Mouse (Mus musculus): ENCODE measurements around the gene Rbfox2. TPM values are rescaled to one million over a fixed set of nuclear protein-coding genes. Genes with fewer than 3 reads are reported as not detected.

Rbfox2 gene
- polyA plus RNA-seq, 1 experiment from 2014 or later: 118 TPM

GRCm38 (mm10) chr15:77265318-77265717 lies 41.5 kb downstream of the Rbfox2 start:
- ATAC-seq (ENCODE audit: low FRiP score, low read depth): no peak
- Histone ChIP-seq H3K27me3 (no peaks in the 10 kb centered on the region), H3K9me3 (no peaks in the 10 kb centered on the region), H3K36me3 (no peaks in the 10 kb centered on the region), H3K27ac (replicated peaks) (no peak overlapping the region), H3K4me1 (peaks cover 18% of the 10 kb centered on the region), H3K9ac (replicated peaks) (no peak overlapping the region), H3K4me3 (no peak overlapping the region), H3K4me2 (replicated peaks) (no peak overlapping the region)
- 25% methylated on average over 4 of the region's 4 CpGs for WGBS

- 89% methylated on average over 5 of the region's 5 CpGs for WGBS
These were observed 42.5 kb downstream of the Rbfox2 start for GRCm38 (mm10) chr15:77264314-77264713.

GRCm38 (mm10) chr15:77262782-77263181 lies 44.0 kb downstream of the Rbfox2 start:
- no peak overlapping the region for H3K4me2 ChIP-seq (replicated peaks)
- H3K27ac ChIP-seq (replicated peaks): no peak overlapping the region
- H3K36me3 ChIP-seq: no peaks in the 10 kb centered on the region
- no peaks in the 10 kb centered on the region for H3K27me3 ChIP-seq
- peaks cover 21% of the 10 kb centered on the region for H3K4me1 ChIP-seq
- no peak for ATAC-seq (ENCODE audit: low FRiP score, low read depth)
- no peaks in the 10 kb centered on the region for H3K9me3 ChIP-seq
- no peak overlapping the region for H3K4me3 ChIP-seq
- 92% methylated on average over 2 of the region's 2 CpGs for WGBS
- H3K9ac ChIP-seq (replicated peaks): no peak overlapping the region

More at GRCm38 (mm10) chr15:77264314-77264713, 42.5 kb downstream of the Rbfox2 start:
- H3K4me3 ChIP-seq: no peak overlapping the region
- no peaks in the 10 kb centered on the region for H3K27me3 ChIP-seq
- H3K9ac ChIP-seq (replicated peaks): no peak overlapping the region
- H3K9me3 ChIP-seq: no peaks in the 10 kb centered on the region
- no peak overlapping the region for H3K4me2 ChIP-seq (replicated peaks)
- H3K36me3 ChIP-seq: no peaks in the 10 kb centered on the region
- H3K27ac ChIP-seq (replicated peaks): no peak overlapping the region
- no peak for ATAC-seq (ENCODE audit: low FRiP score, low read depth)
- H3K4me1 ChIP-seq: peaks cover 18% of the 10 kb centered on the region

GRCm38 (mm10) chr15:77257437-77258229 lies 49.2 kb downstream of the Rbfox2 start:
- Histone ChIP-seq H3K36me3 (no peaks in the 10 kb centered on the region), H3K9ac (replicated peaks) (no peak overlapping the region), H3K27ac (replicated peaks) (0 out of 2 replicates have a peak overlapping the region, but pooled peaks have one; percentile 4), H3K27me3 (no peaks in the 10 kb centered on the region), H3K9me3 (no peaks in the 10 kb centered on the region), H3K4me1 (peaks cover 26% of the 10 kb centered on the region), H3K4me2 (replicated peaks) (no peak overlapping the region), H3K4me3 (no peak overlapping the region)
- WGBS: 35% methylated on average over 6 of the region's 6 CpGs
- ATAC-seq (ENCODE audit: low FRiP score, low read depth): no peak

GRCm38 (mm10) chr15:77256782-77257181 lies 50.0 kb downstream of the Rbfox2 start:
- no peak overlapping the region for H3K4me2 ChIP-seq (replicated peaks)
- no peak overlapping the region for H3K9ac ChIP-seq (replicated peaks)
- no peaks in the 10 kb centered on the region for H3K36me3 ChIP-seq
- H3K4me1 ChIP-seq: peaks cover 26% of the 10 kb centered on the region
- ATAC-seq (ENCODE audit: low FRiP score, low read depth): no peak
- 81% methylated on average over 4 of the region's 4 CpGs for WGBS
- H3K27ac ChIP-seq (replicated peaks): no peak overlapping the region
- no peaks in the 10 kb centered on the region for H3K9me3 ChIP-seq
- no peaks in the 10 kb centered on the region for H3K27me3 ChIP-seq
- no peak overlapping the region for H3K4me3 ChIP-seq

GRCm38 (mm10) chr15:77254636-77255035 lies 52.2 kb downstream of the Rbfox2 start:
- H3K9me3 ChIP-seq: no peaks in the 10 kb centered on the region
- H3K4me1 ChIP-seq: peaks cover 29% of the 10 kb centered on the region
- 41% methylated on average over 1 of the region's 1 CpGs for WGBS
- no peak overlapping the region for H3K9ac ChIP-seq (replicated peaks)
- ATAC-seq (ENCODE audit: low FRiP score, low read depth): no peak
- H3K4me3 ChIP-seq: no peak overlapping the region
- H3K27ac ChIP-seq (replicated peaks): peak overlapping the region; percentile 35; the same call in 1 of the 2 replicates
- no peaks in the 10 kb centered on the region for H3K27me3 ChIP-seq
- H3K4me2 ChIP-seq (replicated peaks): no peak overlapping the region
- H3K36me3 ChIP-seq: no peaks in the 10 kb centered on the region

- H3K4me1 ChIP-seq: peaks cover 29% of the 10 kb centered on the region
- 68% methylated on average over 2 of the region's 2 CpGs for WGBS
- H3K4me3 ChIP-seq: no peak overlapping the region
- peak overlapping the region; percentile 35; the same call in 1 of the 2 replicates for H3K27ac ChIP-seq (replicated peaks)
- no peak overlapping the region for H3K4me2 ChIP-seq (replicated peaks)
- no peaks in the 10 kb centered on the region for H3K27me3 ChIP-seq
- H3K36me3 ChIP-seq: no peaks in the 10 kb centered on the region
- H3K9ac ChIP-seq (replicated peaks): no peak overlapping the region
- no peaks in the 10 kb centered on the region for H3K9me3 ChIP-seq
- ATAC-seq (ENCODE audit: low FRiP score, low read depth): no peak
These were observed 52.7 kb downstream of the Rbfox2 start for GRCm38 (mm10) chr15:77254128-77254527.

- Histone ChIP-seq H3K9me3 (no peaks in the 10 kb centered on the region), H3K27ac (replicated peaks) (no peak overlapping the region), H3K4me2 (replicated peaks) (no peak overlapping the region), H3K27me3 (no peaks in the 10 kb centered on the region), H3K36me3 (no peaks in the 10 kb centered on the region), H3K4me1 (peaks cover 25% of the 10 kb centered on the region), H3K4me3 (no peak overlapping the region), H3K9ac (replicated peaks) (no peak overlapping the region)
- WGBS: 61% methylated on average over 3 of the region's 3 CpGs
- no peak for ATAC-seq (ENCODE audit: low FRiP score, low read depth)
These were observed 55.1 kb downstream of the Rbfox2 start for GRCm38 (mm10) chr15:77251706-77252105.

- Histone ChIP-seq H3K36me3 (no peaks in the 10 kb centered on the region), H3K4me1 (peaks cover 33% of the 10 kb centered on the region), H3K9ac (replicated peaks) (no peak overlapping the region), H3K4me3 (no peak overlapping the region), H3K27ac (replicated peaks) (no peak overlapping the region), H3K9me3 (no peaks in the 10 kb centered on the region), H3K27me3 (no peaks in the 10 kb centered on the region), H3K4me2 (replicated peaks) (no peak overlapping the region)
- WGBS: 87% methylated on average over 2 of the region's 2 CpGs
- ATAC-seq (ENCODE audit: low FRiP score, low read depth): no peak
These were observed 56.0 kb downstream of the Rbfox2 start for GRCm38 (mm10) chr15:77250806-77251205.

- no peak overlapping the region for H3K9ac ChIP-seq (replicated peaks)
- H3K4me2 ChIP-seq (replicated peaks): no peak overlapping the region
- H3K27ac ChIP-seq (replicated peaks): no peak overlapping the region
- no peaks in the 10 kb centered on the region for H3K9me3 ChIP-seq
- H3K4me3 ChIP-seq: no peak overlapping the region
- ATAC-seq (ENCODE audit: low FRiP score, low read depth): no peak
- no peaks in the 10 kb centered on the region for H3K36me3 ChIP-seq
- H3K27me3 ChIP-seq: no peaks in the 10 kb centered on the region
- H3K4me1 ChIP-seq: peaks cover 35% of the 10 kb centered on the region
- 95% methylated on average over 5 of the region's 5 CpGs for WGBS
These were observed 57.4 kb downstream of the Rbfox2 start for GRCm38 (mm10) chr15:77249421-77249820.

GRCm38 (mm10) chr15:77245418-77246365 lies 61.1 kb downstream of the Rbfox2 start:
- peak; percentile 93 for ATAC-seq (ENCODE audit: low FRiP score, low read depth)
- WGBS: 13% methylated on average over 11 of the region's 11 CpGs
- no peaks in the 10 kb centered on the region for H3K27me3 ChIP-seq
- peak overlapping the region; percentile 68 for H3K27ac ChIP-seq (replicated peaks)
- no peaks in the 10 kb centered on the region for H3K9me3 ChIP-seq
- peak overlapping the region; percentile 52 for H3K4me2 ChIP-seq (replicated peaks)
- H3K9ac ChIP-seq (replicated peaks): peak overlapping the region; percentile 44
- peak overlapping the region; percentile 28 for H3K4me3 ChIP-seq
- H3K36me3 ChIP-seq: no peaks in the 10 kb centered on the region
- H3K4me1 ChIP-seq: peaks cover 34% of the 10 kb centered on the region

- no peak overlapping the region for H3K4me3 ChIP-seq
- H3K27me3 ChIP-seq: no peaks in the 10 kb centered on the region
- H3K36me3 ChIP-seq: no peaks in the 10 kb centered on the region
- no peak for ATAC-seq (ENCODE audit: low FRiP score, low read depth)
- 85% methylated on average over 5 of the region's 5 CpGs for WGBS
- peak overlapping the region; percentile 37 for H3K4me2 ChIP-seq (replicated peaks)
- H3K9ac ChIP-seq (replicated peaks): no peak overlapping the region
- no peaks in the 10 kb centered on the region for H3K9me3 ChIP-seq
- peaks cover 32% of the 10 kb centered on the region for H3K4me1 ChIP-seq
- no peak overlapping the region for H3K27ac ChIP-seq (replicated peaks)
These were observed 62.2 kb downstream of the Rbfox2 start for GRCm38 (mm10) chr15:77244634-77245033.
